Mouse (Mus musculus) liver, embryonic 15.5 days (tissue): ENCODE measurements around the gene Urb1. TPM values are rescaled to one million over a fixed set of nuclear protein-coding genes. Genes with fewer than 3 reads are reported as not detected.

Experiments used
- ATAC-seq: fragments of 200-750 bp; cut with Nextera tagmentation; 2 replicates; pipeline ENCODE4 v1.8.0; 2017; ENCODE audit warnings: moderate number of reproducible peaks, mild to moderate bottlenecking, moderate library complexity; ENCODE audit not compliant: insufficient read depth
- H3K27ac ChIP-seq: fragments of 300-500 bp; sonication (generic); replicated peaks from 2 replicates; pipeline ENCODE4 v1.5.1; 2015; ENCODE audit warnings: mild to moderate bottlenecking, inconsistent platforms
- H3K27me3 ChIP-seq: fragments of 300-500 bp; sonication (generic); 2 replicates; pipeline ENCODE4 v1.6.1; 2015; ENCODE audit warnings: mild to moderate bottlenecking, inconsistent platforms
- H3K36me3 ChIP-seq: fragments of 300-500 bp; sonication (generic); replicated peaks from 2 replicates; pipeline ENCODE4 v1.6.1; 2015; ENCODE audit warnings: moderate library complexity, mild to moderate bottlenecking, inconsistent platforms
- H3K4me1 ChIP-seq: fragments of 300-500 bp; sonication (generic); replicated peaks from 2 replicates; pipeline ENCODE4 v1.6.1; 2015; ENCODE audit warnings: inconsistent platforms
- H3K4me2 ChIP-seq: fragments of 300-500 bp; sonication (generic); 2 replicates; pipeline ENCODE4 v1.6.1; 2015; ENCODE audit warnings: moderate library complexity, mild to moderate bottlenecking, inconsistent platforms
- H3K4me3 ChIP-seq: fragments of 300-500 bp; sonication (generic); replicated peaks from 2 replicates; pipeline ENCODE4 v1.5.1; 2015; ENCODE audit warnings: mild to moderate bottlenecking, inconsistent platforms
- H3K9ac ChIP-seq: fragments of 300-500 bp; sonication (generic); 2 replicates; pipeline ENCODE4 v1.6.1; 2015; ENCODE audit warnings: moderate library complexity, mild to moderate bottlenecking, inconsistent platforms
- H3K9me3 ChIP-seq: fragments of 300-500 bp; sonication (generic); replicated peaks from 2 replicates; pipeline ENCODE4 v1.6.1; 2016; ENCODE audit warnings: inconsistent platforms
- WGBS: fragments of 180-500 bp; shearing (Covaris S2); methylation state at CpG from one replicate; pipeline ENCODE4 v1.1.7; 2015; ENCODE audit warnings: mixed read lengths; ENCODE audit not compliant: insufficient replicate concordance; 5-methylcytosine and 5-hydroxymethylcytosine counted together
- polyA plus RNA-seq: library from polyadenylated mRNA; unstranded; fragments of >200 nt; fragmentation: Nextera tagmentation; extraction: Ambion mirVana; gene quantifications from 2 replicates; pipeline ENCODE4 v1.2.1, GENCODE M21; 2015

Gene Urb1
- polyA plus RNA-seq, 1 experiment from 2014 or later: 4.3 TPM

DNA sequence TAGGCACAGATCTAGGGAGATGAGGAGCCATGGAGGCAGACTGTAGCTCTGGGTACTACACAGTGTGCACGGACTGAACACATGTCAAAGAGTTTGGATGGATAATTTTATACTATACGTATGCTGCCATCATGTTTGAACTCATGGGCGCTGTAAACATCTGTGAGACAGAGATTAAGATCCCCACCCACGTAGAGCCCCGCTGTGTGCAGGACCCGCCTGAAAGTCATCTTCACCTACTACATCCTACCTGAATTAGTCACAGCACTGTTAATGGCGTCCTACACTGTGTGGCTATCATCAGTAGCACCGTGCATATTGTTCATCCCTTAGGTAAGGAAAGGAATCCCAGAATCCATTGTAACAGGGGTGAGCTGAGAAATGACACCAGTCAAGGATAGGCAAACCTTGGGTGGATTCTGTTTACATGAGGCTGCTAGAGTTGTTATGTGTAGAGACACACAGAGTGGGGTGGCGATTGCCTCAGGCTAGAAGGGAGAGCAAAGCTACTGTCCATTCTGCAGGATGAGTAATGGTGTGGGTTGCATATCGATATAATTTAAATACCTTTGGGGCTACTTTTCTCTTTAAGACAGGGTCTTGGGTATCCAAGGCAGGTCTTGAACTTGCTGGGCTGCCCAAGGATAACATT is 12.2 kb upstream of the Urb1 start:
- Histone ChIP-seq H3K36me3 (no peaks in the 10 kb centered on the region), H3K4me1 (peaks cover 41% of the 10 kb centered on the region), H3K4me3 (peak overlapping the region; percentile 21), H3K9me3 (no peaks in the 10 kb centered on the region), H3K4me2 (peak overlapping the region; percentile 52), H3K9ac (no peak overlapping the region), H3K27ac (peak overlapping the region; percentile 81), H3K27me3 (peaks cover 55% of the 10 kb centered on the region)
- peak; percentile 98 for ATAC-seq
- 49% methylated on average over 10 of the region's 10 CpGs for WGBS

DNA sequence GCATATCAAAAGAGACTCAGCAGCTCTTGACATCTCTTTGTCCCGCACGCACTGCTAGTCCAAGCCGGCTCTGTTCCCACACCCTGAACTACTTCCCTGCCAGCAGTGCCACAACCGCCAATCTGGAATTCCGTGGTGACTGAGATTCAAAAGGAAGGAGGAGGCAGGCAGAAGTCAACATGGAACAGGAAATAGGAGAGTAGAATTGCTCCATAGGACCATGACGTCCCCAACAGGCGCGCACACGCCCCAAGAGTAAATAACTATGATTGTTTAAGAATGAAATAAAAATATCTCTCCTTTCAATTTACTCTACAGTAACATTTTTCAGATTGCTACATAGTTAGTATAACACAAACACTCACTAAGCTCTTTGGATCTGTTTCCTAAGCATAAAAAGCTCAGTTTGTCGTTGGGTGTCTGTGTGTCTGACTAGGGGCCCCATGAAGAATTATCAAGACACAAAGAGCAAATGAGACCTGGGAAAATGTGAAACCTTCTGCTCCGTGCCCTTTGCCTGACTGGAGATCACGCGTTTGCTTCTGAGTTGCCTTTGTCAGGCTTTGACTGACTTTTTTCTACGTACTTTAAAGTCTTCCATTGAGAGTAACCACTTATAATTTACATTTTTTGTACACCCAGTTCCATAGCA is 11.0 kb upstream of the Urb1 start:
- H3K4me1 ChIP-seq: peaks cover 41% of the 10 kb centered on the region
- no peak for ATAC-seq
- 71% methylated on average over 14 of the region's 14 CpGs for WGBS
- H3K4me2 ChIP-seq: no peak overlapping the region
- H3K27ac ChIP-seq: peak overlapping the region; percentile 81
- H3K27me3 ChIP-seq: peaks cover 57% of the 10 kb centered on the region
- H3K36me3 ChIP-seq: no peaks in the 10 kb centered on the region
- H3K4me3 ChIP-seq: no peak overlapping the region
- H3K9me3 ChIP-seq: no peaks in the 10 kb centered on the region
- H3K9ac ChIP-seq: no peak overlapping the region

DNA sequence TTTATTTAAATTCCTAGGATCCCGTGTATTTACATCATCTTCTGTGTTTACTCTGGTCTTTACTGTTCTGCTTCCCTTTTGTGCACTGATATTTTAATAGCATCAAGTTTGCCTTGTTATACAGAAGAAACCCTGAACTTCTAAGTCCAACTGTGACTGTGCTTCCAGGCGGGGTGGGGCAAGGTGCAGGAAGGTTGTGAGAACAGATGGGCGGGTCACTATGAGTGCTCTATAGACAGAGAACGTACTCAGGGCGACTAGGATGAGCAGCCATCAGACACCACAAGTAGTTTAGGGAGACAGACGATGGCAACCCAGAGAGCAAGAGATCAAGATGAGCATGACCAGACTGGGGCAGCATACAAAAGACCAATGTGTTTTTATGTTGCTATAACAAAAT is 10.1 kb upstream of the Urb1 start:
- WGBS: 68% methylated on average over 6 of the region's 6 CpGs
- no peak for ATAC-seq
- H3K4me1 ChIP-seq: peaks cover 41% of the 10 kb centered on the region
- H3K4me3 ChIP-seq: no peak overlapping the region
- H3K27ac ChIP-seq: no peak overlapping the region
- H3K36me3 ChIP-seq: no peaks in the 10 kb centered on the region
- peaks cover 58% of the 10 kb centered on the region for H3K27me3 ChIP-seq
- H3K4me2 ChIP-seq: peak overlapping the region; percentile 13; the same call in 1 of the 2 replicates
- no peaks in the 10 kb centered on the region for H3K9me3 ChIP-seq
- H3K9ac ChIP-seq: no peak overlapping the region

DNA sequence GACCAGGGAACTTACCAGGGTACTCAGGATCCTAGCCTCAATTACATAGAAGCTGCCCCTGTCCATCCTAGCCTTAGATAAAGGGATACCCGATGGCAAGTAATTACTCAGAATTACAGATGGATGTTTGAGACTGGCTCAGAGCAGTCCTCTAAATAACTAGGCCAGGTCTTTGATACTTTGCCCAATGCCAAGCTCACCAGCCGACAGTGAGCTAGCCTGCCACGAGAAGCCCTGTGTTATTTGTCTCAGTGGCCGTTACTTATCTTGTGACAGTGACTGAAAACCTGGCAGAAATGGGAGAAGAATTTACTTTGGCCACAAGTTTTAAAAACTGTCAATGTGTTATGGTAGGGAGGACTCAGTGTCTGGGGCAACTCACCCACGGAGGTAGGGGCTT is 1.9 kb upstream of the Urb1 start:
- no peaks in the 10 kb centered on the region for H3K36me3 ChIP-seq
- H3K4me1 ChIP-seq: peaks cover 37% of the 10 kb centered on the region
- H3K9ac ChIP-seq: no peak overlapping the region
- no peak overlapping the region for H3K27ac ChIP-seq
- no peak for ATAC-seq
- 54% methylated on average over 5 of the region's 5 CpGs for WGBS
- H3K9me3 ChIP-seq: no peaks in the 10 kb centered on the region
- H3K4me2 ChIP-seq: no peak overlapping the region
- H3K27me3 ChIP-seq: peaks cover 27% of the 10 kb centered on the region
- no peak overlapping the region for H3K4me3 ChIP-seq

DNA sequence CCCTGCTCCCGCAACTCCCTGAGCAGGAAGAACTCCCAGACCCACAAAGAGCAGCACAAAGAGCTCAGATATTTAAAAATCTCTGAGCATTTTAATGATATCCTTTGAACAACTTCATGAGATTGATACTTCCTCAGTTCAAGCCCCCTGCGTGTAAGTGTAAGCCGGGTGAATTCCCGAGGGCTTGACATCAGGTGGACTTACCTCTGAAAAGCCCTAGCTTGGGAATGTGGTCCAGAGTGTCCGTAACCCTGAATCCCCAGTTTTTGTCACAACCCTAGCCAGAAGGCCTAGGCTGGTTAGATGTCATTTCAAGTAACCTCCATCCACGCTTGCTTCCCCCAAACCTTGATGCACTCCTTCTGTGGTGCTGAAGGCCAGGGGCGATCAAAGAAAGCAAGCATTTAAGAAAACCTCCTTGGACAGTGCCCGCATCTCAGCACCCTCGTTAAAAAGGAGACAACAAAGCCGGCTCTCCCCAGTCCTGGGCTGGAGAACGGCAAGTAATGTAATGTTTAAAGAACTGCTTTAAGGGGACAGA is 573 bp upstream of the Urb1 start:
- Histone ChIP-seq H3K4me1 (peaks cover 44% of the 10 kb centered on the region), H3K27ac (no peak overlapping the region; the same call in 1 of the 2 replicates), H3K4me2 (peak overlapping the region; percentile 87), H3K4me3 (peak overlapping the region; percentile 68), H3K27me3 (peaks cover 22% of the 10 kb centered on the region), H3K36me3 (no peaks in the 10 kb centered on the region), H3K9ac (no peak overlapping the region), H3K9me3 (no peaks in the 10 kb centered on the region)
- 56% methylated on average over 11 of the region's 11 CpGs for WGBS
- ATAC-seq: no peak

DNA sequence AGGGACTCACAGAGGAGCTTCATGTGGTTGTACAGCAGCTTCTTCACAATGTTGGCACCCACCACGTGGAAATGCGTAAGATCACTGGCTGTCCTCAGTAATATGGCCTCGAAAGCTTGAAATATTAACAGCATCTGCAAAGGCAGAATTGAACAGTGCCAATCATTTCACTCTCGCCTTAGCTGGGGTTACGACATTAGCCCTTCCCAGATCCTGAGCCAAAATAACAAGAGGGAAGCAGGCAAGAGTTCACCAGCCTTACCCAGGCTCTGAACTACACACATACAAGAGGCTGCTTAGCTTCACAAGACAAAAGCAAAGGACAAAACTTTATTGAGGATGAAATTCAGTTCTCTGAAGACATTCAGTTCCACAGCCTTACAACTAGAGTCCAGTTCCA is 5.7 kb downstream of the Urb1 start:
- WGBS: 81% methylated on average over 5 of the region's 5 CpGs
- H3K27ac ChIP-seq: no peak overlapping the region
- no peak overlapping the region for H3K4me2 ChIP-seq
- H3K4me1 ChIP-seq: peaks cover 33% of the 10 kb centered on the region
- H3K9me3 ChIP-seq: no peaks in the 10 kb centered on the region
- peaks cover 29% of the 10 kb centered on the region for H3K36me3 ChIP-seq
- ATAC-seq: no peak
- no peak overlapping the region for H3K9ac ChIP-seq
- no peaks in the 10 kb centered on the region for H3K27me3 ChIP-seq
- no peak overlapping the region for H3K4me3 ChIP-seq

DNA sequence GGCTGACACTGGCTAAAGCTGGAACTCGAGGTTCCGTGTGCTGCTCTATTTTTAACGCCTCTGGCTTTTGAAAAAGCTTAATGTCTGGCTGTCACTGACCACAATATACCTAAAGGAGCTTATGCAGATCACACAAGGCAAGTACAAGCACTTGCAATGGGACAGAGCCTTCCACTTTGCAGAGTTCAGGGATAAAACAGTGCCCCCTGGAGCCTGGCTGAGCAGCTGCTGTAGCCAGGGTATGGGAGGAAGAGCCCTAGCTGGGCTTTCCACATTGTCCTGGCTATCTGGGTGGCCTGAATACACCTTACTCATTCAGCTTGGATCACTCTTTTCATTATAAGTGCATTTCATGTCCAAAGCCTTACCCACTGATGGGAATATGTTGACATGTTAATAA is 8.3 kb downstream of the Urb1 start:
- no peak overlapping the region for H3K27ac ChIP-seq
- peaks cover 52% of the 10 kb centered on the region for H3K36me3 ChIP-seq
- no peak overlapping the region for H3K4me3 ChIP-seq
- no peak overlapping the region for H3K4me2 ChIP-seq
- H3K9me3 ChIP-seq: no peaks in the 10 kb centered on the region
- no peak for ATAC-seq
- H3K4me1 ChIP-seq: peaks cover 13% of the 10 kb centered on the region
- no peak overlapping the region for H3K9ac ChIP-seq
- H3K27me3 ChIP-seq: no peaks in the 10 kb centered on the region
- 83% methylated on average over 3 of the region's 3 CpGs for WGBS

DNA sequence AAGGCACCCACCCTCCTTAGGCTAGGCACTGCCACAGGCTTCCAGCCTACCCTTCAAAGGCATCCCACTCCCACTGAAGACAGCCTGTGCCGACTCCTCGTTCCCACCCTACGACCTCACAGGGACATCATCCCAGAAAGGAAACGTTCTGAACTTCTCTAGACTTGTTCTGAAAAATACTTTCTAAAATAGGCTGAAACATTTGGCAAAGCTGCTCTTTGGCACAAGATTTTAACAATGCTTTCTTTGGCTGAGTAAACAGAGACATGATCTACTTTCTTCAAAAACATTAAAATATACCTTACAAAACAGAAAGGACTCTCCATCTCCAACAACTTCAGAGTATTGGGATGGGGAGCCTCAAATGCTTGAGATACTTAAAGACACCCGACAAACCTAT is 9.0 kb downstream of the Urb1 start:
- H3K27me3 ChIP-seq: no peaks in the 10 kb centered on the region
- no peak overlapping the region for H3K4me3 ChIP-seq
- no peak overlapping the region for H3K27ac ChIP-seq
- no peaks in the 10 kb centered on the region for H3K9me3 ChIP-seq
- ATAC-seq: no peak
- peaks cover 56% of the 10 kb centered on the region for H3K36me3 ChIP-seq
- 82% methylated on average over 5 of the region's 5 CpGs for WGBS
- no peak overlapping the region for H3K4me2 ChIP-seq
- peaks cover 11% of the 10 kb centered on the region for H3K4me1 ChIP-seq
- no peak overlapping the region for H3K9ac ChIP-seq

DNA sequence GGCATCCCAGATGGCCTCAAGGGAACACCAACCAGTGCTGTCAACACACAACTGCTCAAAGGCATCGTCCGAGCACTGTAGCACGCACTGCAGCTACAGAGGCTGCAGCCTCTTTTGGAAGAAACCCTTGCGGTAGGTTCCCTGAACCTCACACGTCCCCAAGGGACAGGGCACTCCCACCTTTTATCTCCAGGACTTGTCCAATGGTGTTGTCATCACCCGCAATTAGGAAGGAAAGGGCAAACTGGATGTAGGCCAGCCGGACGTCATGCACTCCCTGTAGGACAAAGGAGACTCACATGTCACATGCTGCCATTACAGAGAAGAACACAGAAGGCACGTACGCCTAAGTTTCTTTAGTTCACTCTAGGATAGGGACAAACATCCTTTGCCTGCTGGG is 10.4 kb downstream of the Urb1 start:
- no peak overlapping the region for H3K4me2 ChIP-seq
- no peaks in the 10 kb centered on the region for H3K4me1 ChIP-seq
- no peak for ATAC-seq
- no peak overlapping the region for H3K27ac ChIP-seq
- no peak overlapping the region for H3K4me3 ChIP-seq
- H3K36me3 ChIP-seq: peaks cover 67% of the 10 kb centered on the region
- WGBS: 81% methylated on average over 10 of the region's 10 CpGs
- no peaks in the 10 kb centered on the region for H3K9me3 ChIP-seq
- no peaks in the 10 kb centered on the region for H3K27me3 ChIP-seq
- H3K9ac ChIP-seq: no peak overlapping the region

DNA sequence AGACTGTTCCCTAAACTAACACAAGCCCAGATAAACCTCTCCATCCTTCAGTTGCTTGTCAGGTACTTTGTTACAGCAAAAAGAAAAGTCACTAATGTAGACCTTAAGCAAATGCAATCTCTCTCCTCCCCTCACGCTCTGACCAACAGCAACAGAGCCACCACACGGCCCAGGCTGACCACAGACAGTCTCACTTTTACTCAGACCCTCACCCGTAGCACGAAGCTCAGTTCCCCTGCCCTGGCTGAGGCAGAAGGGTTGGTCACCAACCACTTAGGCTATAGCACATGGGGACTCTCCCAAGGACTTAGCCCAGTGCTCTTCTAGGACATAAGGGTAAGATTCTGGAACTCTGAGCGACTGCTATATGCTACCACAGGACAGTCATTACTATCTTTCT is 11.4 kb downstream of the Urb1 start:
- H3K9me3 ChIP-seq: no peaks in the 10 kb centered on the region
- H3K9ac ChIP-seq: no peak overlapping the region
- no peak overlapping the region for H3K4me3 ChIP-seq
- no peak for ATAC-seq
- peaks cover 64% of the 10 kb centered on the region for H3K36me3 ChIP-seq
- no peaks in the 10 kb centered on the region for H3K4me1 ChIP-seq
- 75% methylated on average over 5 of the region's 5 CpGs for WGBS
- no peaks in the 10 kb centered on the region for H3K27me3 ChIP-seq
- H3K4me2 ChIP-seq: no peak overlapping the region
- H3K27ac ChIP-seq: no peak overlapping the region

DNA sequence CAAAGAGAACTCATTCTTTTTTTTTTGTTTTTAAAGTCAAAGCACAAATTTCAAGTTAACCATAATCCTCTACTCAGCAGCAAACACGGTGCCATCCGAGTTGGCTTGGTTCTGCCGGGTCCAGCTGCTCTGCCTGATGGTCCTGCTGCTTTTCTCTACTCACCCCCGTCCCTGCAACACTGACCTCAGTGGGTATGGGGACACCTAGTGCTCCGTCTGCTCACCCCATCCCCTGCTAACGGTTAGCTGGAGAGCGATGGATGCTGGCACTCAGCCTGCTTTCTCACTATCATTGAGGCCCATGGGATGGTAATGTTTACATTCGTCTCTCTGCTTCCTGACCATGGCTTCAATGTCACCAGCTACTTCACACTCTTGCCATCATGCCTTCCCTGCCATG is 11.8 kb downstream of the Urb1 start:
- Histone ChIP-seq H3K27me3 (no peaks in the 10 kb centered on the region), H3K27ac (no peak overlapping the region), H3K4me3 (no peak overlapping the region), H3K4me1 (no peaks in the 10 kb centered on the region), H3K9me3 (no peaks in the 10 kb centered on the region), H3K4me2 (no peak overlapping the region), H3K9ac (no peak overlapping the region), H3K36me3 (peaks cover 65% of the 10 kb centered on the region)
- no peak for ATAC-seq
- WGBS: 84% methylated on average over 8 of the region's 8 CpGs
